Mouse (Mus musculus) right cerebral cortex, postnatal 36 days (tissue): ENCODE measurements around the gene Pdzd7.
"Not testable (repeated sequence)": the region's sequence is repeated elsewhere in the genome, so short reads cannot be mapped to it uniquely, and the experiment has no call there.

Source experiments
- DNase-seq, 2 experiments: peaks; one replicate each; pipeline ENCODE4 v3.0.0; 2022; ENCODE audit warnings: low spot score in 2 of 2, mixed read lengths in 1 of 2

The Pdzd7 gene

DNA sequence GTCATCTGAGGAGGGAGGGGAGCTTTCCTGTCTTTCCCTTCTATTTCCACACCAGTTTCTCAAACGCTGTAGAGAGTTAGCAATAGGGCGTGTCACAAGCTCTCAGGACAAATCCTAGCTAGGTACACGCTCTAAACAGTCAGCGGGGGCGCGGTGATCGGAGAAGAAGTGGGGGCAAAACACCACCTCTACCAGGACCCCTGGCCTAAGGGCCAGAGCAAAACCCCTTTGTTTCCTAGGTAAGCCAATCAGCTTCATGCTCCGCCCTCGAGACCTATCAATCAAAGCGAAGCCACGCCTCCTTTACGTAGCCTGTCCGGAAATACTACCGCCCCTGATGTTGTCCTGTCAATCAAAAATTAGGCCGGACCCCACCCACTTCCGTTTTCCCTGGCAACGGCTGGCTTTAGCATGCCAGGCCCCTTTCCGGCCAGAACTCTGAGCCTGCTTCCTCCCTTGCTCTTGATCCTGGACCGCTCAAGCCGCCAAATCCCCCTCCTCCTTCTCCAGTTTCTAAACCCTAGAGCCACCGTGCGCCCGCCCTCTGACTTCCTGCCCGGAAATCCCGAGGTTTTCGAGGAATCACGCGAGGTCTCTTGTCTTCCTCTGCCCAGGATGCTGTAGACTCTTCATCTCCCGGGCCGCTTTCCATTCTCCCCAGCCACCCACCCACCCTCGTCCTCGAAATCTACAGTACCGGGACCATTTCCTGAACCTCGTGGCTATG, 12.8 kb upstream of the Pdzd7 start:
- peak; percentile 86 to 91 for DNase-seq

GRCm38 (mm10) chr19:45057724-45058112, 12.2 kb upstream of the Pdzd7 start:
- DNase-seq: no peak

DNA sequence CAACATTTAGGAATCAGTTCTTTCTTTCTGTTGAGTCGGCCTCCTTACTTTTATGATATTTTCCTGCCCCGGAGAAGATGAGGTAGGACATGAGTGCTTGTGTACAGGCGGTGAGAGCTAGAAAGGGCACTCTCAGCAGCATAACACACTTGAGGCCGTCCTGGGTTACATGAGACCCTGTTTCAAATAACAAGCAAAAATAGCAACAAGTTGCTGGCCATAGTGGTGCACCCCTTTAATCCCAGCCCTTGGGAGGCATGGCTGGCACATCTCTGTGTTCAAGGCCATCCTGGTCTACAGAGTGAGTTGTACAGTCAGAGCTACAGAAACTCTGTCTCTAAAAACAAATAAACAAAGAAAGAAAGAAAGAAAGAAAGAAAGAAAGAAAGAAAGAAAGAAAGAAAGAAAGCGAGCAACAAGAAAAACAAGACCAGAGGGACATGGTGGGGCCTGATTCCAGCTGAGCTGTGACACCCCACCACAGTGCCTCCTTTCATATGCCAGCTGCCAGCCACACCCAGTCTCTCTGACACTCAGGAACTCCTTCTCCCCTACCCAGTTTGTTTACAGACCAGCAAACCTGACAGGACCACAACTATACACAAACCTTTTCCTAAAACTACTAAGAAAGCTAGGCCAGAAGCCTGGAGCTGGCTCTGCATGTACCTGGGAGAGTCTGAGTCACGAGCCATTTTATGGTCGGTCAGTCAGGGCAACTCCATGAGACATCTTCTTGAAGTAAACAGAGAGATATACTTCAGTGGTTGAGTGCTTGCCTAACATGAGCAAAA, 11.6 kb upstream of the Pdzd7 start:
- DNase-seq: no peak

DNA sequence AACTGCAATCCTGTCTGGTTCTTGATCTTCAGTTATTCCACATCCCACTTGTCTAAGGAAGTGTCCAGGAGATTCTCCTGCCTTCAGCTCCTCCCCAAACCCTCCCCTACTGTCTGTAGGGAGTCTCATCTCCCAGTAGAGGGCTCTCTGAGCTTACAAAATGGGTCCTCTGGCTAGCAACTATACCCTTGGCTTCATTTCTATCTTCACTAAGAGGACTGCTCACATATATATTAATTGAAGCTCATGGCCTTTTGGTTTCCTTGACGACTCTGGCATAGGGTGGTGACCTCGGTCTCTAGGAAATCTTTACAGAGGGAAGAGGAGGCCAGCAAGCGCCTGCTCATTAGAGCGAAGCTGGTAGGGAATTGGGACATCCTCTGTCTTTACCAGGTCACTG, 10.8 kb upstream of the Pdzd7 start:
- no peak for DNase-seq

GRCm38 (mm10) chr19:45054892-45055690, 9.6 kb upstream of the Pdzd7 start:
- no peak for DNase-seq

GRCm38 (mm10) chr19:45053451-45053850, 7.9 kb upstream of the Pdzd7 start:
- DNase-seq: no peak

DNA sequence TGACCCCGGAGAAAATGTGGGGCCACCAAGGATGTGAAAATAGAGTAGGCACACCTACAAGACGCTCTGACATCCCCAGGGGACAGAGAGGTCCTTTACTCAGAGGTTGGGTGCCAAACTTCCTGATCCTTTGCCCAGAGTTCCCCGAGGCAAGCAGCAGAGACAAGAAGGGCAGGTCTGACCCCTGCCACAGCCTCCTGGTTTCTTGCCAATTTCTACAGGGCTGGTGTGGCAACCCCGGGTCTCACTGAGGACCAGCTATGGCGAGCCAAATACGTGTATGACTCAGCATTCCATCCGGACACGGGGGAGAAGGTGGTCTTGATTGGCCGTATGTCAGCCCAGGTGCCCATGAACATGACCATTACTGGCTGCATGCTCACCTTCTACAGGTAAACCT, 4.0 kb upstream of the Pdzd7 start:
- DNase-seq: no peak

- DNase-seq: no peak
Observed at GRCm38 (mm10) chr19:45048644-45049365, 3.3 kb upstream of the Pdzd7 start.

DNA sequence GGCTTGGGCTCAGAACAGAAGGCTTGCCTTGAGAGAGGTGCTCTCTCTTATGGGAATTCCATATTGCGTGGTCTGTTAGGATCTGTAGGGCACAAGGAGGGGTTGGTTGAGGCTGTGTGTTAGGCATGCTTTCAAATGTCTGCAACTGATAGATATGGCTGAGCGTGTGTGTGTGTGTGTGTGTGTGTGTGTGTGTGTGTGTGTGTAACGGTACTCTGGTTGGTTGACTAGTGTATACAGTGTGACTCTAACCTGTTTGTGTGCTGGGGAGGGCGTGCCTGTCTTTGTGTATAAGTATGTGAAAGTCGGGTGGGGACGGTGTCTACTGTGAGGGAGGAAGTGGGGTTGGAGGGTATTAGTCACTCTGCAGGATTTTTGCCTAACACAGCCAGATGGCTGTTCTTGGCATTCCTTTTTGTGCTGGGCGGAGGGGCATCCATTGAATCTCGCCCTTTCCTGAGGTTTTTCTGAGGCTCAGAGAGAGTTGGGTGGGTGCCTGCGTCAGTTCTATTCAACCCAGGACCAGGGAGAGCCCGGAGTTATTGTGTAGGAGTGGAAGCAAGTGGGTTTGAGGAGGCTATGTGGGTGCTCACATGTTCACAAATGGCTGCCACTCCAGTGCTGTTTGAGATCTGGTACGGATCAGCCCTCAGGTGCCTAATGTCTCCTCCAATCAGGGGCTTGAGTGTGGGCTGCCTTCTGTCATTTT, 2.6 kb upstream of the Pdzd7 start:
- DNase-seq: peak; percentile 85 to 91

- peak; percentile 90 to 91 for DNase-seq
Observed at GRCm38 (mm10) chr19:45047417-45047934, 2.0 kb upstream of the Pdzd7 start, which contains the start of gene Sfxn3. TSS of gene Sfxn3 (plus strand) at chr19:45047503.

DNA sequence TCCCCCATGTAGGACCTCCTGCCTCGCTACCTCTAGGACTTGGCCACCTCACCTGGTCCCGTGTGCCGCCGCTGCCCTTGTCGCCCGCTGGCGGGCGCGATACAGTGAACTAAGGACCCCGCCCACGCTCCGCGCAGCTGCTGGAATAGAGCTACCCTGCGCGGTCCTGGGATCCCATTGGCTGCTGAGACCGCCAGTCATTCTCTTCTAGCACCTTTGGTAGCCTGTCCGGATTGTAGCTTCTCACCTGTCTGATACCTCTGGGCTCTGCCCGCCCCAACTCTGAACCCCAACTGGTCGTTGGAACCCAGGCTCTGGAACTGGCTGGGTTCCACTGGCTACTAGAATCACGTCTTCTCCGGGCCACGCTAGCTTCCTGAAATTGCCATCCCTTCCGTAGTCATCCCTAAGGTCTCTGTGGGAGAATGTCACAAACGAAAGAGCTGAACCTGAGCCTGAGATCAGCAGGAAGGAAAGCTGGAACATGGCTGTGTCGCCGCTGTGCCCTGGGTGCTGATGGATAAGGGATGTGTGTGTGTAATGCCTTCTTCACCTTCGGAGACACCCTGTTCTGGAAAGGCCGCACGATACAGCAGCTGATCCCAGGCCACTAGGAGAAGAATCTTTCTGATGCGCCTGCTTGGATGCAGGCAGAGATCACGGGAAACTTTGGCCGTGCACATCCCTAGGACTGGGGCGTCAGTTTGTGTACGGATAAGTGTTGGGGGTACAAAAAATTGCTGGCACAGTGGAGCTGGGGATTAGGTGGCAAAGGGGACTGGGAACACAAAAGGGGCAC, 1.2 kb upstream of the Pdzd7 start:
- peak; percentile 89 to 90 for DNase-seq

DNA sequence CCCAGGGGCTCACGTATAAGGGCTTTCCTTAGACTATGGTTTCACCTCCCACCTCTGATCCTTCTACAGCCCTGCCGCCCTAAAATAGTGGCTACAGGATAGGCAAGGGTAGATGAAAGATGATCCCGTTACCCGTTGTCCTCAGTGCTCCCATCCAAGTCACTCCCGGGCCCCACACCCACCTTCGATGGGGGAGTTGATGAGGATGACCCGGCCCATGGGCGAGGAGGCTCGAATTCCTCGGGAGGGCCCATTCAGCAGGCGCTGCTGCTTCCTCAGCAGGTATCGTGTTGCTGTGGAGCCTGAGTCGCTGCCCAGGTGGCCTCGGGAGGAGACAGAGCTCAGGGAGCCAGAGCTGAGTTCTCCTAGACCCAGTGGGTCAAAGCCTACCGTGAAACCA, 281 bp downstream of the Pdzd7 start:
- DNase-seq: no peak

DNA sequence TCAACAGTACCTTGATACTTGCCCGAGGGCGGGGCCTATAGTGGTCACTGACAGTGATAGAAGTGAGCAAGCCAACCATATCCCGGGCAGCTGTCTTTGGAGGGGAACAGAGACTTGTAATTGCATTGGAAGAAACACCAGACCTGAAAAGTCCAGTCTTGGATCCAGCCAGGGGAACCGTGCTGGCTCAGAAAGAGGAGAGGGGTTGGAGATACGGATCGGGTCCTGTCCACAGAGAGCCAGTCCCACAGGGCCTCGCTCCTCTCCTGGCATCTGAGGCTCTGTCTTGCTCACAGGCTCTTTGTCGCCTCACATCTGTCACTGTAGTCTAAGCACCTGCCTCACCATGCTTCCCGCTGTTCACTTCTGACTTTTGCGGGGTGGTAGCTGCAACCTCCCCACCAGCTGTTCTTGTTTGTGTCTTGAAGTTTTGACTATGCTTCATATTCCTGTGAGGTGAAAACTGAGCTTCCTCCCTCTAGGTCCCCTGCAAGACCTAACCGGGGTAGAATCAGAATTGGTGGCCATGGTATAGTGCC, 1.1 kb downstream of the Pdzd7 start:
- DNase-seq: no peak

- no peak for DNase-seq
Observed at GRCm38 (mm10) chr19:45040214-45040613, 5.3 kb downstream of the Pdzd7 start.

- not testable (repeated sequence) for DNase-seq
Observed at GRCm38 (mm10) chr19:45038198-45038597, 7.3 kb downstream of the Pdzd7 start.

DNA sequence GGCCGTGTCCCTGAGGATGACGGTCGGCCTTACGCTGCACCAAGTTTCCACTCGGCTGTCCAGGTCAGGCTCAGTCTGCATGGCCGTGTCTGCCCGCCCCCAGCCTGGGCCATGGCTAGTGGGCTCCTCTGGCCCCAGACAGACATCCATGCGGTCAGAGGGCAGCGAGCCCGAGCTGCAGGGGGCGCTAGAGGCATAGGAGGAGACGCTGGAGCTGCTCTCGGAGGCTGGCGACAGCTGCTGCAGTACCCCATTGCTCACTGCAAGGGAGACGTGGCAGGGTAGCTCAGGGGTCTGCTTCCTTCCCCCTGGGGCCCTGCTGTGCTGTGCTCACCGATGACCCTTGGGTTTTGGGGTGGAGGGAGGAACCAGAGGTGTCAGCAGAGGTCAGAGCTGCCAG, 8.7 kb downstream of the Pdzd7 start:
- DNase-seq: no peak

DNA sequence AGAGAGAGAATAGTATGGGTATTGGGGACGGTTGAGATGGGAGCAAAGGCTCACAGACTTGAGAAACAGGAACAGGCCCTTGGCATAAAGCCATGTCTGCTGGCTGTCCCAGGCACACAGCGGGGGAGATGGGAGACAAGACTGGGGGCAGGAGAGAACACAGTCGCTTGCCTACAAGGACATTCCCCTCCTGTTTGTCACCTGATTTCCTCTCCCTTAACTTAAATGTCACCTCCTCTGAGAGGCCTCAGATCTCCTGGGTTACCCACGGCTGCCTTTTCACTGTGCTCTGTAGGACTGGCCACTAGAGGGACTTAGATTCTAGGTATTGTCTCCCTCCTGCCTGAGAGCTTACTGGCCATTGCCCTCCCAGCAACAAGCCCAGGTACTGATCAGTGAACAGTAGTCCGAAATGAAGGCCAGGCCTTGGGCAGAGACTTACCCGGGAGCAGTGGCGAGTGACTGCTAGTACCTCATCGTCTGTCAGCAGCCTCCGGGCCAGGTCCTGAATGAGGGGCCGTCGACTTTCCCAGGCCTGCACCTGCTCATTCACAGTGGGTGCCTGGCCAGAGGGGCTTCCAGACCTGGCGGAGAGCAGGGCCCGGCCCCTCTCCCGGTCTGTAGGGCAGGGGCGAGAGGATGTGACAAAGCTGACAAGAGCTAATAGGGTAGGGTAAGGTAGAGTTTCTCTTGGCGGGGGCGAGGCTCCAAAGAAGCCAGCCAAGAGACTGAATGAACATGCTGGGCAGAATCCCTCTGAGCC, 12.8 kb downstream of the Pdzd7 start:
- no peak for DNase-seq

DNA sequence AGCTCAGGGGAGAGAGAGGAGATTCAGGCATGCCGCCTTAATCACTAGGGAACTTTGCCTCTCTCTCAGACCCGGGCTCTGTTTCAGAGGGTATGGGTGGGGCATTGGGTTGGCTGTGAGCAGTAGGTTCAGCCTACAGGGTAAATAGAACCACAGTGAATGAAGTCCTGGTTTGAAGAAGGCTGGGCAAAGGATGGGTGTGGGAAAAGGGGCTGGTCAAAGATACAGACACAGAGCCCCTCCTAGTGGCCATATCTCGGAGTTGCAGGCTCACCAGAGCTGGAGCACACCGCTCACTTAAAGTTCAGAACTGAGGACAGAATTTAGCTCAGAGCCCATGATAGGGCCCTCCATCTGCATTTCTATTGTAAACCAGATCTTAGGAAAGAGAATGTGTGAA, 13.7 kb downstream of the Pdzd7 start:
- DNase-seq: no peak
